Mouse (Mus musculus) testis, adult 2 months (tissue): ENCODE results near the gene Bgn.

Source experiments
- CTCF ChIP-seq: fragments of 200-500 bp; IDR thresholded peaks from 2 replicates; pipeline ENCODE4 v1.5.1; 2012; ENCODE audit warnings: low read depth, mild to moderate bottlenecking, inconsistent platforms, low read length, moderate library complexity; ENCODE audit not compliant: control insufficient read depth, insufficient read depth, insufficient replicate concordance
- POLR2A ChIP-seq: fragments of 200-500 bp; IDR thresholded peaks from 2 replicates; pipeline ENCODE4 v1.6.1; 2012; ENCODE audit warnings: low read depth, mild to moderate bottlenecking, inconsistent platforms, low read length, moderate library complexity; ENCODE audit not compliant: control insufficient read depth

- TF ChIP-seq CTCF: no peak
- TF ChIP-seq POLR2A: no peak
These were observed 43.0 kb downstream of the Bgn start for GRCm38 (mm10) chrX:73526410-73526887.
